Mouse (Mus musculus) stomach, postnatal 0 days (tissue): ENCODE results near the gene Zfp146.

Experiments used
- CTCF ChIP-seq: IDR thresholded peaks from 2 replicates; pipeline ENCODE4 v1.5.1; 2016; ENCODE audit warnings: antibody characterized with exemption, low read depth, mild to moderate bottlenecking, moderate library complexity
- EP300 ChIP-seq: optimal IDR thresholded peaks from 2 replicates; pipeline ENCODE3; 2016; ENCODE audit warnings: antibody characterized with exemption

- TF ChIP-seq CTCF (0 out of 2 replicates have a peak, but pooled peaks have one; percentile 11), EP300 (no peak)
Observed at GRCm38 (mm10) chr7:30154040-30154439, 15.5 kb downstream of the Zfp146 start.
